Mouse (Mus musculus): Measurements from ENCODE around the gene Wdtc1.

Gene Wdtc1

DNA sequence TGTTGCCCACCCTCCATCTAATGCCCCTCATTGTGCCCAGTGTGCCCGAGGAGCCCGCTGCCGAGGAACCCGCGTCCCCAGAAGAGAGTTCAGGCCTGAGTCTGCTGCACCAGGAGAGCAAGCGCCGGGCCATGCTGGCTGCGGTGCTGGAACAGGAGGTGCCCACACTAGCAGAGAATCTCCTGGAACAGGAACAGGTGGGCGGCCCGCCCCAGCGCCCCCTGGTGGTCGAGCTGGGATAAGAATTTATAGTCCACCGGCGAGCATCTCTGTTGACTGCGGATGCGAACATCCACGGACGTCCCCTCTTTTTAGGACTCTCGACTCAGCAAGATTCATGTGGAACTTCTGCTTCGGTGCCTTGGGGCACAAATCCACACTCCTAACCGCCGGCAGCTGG, 102.7 kb downstream of the Wdtc1 start:
- no peak for DNase-seq (ENCODE audit: low read depth)

DNA sequence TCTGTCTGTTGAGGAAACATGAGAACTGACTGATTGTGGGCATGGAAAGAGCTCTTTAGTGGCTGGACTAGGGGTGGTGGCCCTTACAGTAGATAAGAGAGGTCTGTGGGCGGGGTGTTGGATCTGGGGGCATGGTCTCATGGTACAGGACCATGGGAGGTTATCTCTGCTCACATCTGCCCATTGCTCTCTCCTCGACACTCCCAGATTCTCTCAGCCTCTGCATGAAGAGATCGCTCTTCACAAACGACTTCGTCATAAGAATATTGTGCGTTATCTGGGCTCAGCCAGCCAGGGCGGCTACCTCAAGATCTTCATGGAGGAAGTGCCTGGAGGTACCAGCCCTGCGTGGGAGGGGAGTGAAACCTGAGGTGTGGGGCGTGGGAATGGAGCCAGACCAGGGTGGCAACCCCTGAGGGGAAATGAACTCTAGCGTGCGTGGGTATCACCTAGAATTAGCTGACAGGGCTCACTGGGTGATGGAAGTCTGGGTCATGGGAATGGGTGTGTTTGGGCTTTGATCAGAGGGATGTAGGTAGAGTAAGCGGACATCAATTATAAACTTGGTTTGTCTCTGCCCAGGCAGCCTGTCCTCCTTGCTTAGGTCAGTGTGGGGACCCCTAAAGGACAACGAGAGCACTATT, 105.4 kb downstream of the Wdtc1 start:
- DNase-seq (ENCODE audit: low read depth), result no peak

- no peak for DNase-seq (ENCODE audit: low read depth)
These were observed 106.2 kb downstream of the Wdtc1 start for GRCm38 (mm10) chr4:133247072-133247471.

DNA sequence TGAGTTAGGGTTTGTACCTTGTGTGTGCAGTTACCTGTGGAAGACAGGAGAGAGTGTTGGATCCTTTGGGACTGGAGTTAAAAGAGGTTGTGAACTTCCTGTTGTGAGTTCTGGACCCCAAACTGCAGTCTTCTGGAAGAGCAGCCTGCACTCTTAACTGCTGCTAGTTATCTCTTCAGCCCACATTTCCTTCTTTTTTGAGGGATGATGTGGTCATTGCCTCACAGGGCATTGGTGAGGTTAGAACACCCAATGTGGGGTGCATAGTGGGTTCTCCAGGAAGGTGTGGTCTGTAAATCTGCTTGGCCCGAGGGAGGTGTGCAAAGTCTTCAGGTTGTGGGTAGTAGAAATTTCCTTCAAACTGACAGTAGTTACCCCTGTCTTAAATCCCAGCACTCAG, 109.0 kb downstream of the Wdtc1 start:
- no peak for DNase-seq (ENCODE audit: low read depth)

GRCm38 (mm10) chr4:133243538-133243937, 109.7 kb downstream of the Wdtc1 start:
- no peak for DNase-seq (ENCODE audit: low read depth)

GRCm38 (mm10) chr4:133242710-133243109, 110.6 kb downstream of the Wdtc1 start:
- no peak for DNase-seq (ENCODE audit: low read depth)

Data from fibroblast of lung, adult 2 months (primary cell).